In genomic region chr17:63493876-63494580, GRCm38 (mm10) we compare ENCODE assay signal across 13 mouse cellular contexts. TPM values are rescaled to one million over a fixed set of nuclear protein-coding genes. Genes with fewer than 3 reads are reported as not detected.
DNase-seq lines count a peak whose midpoint lies in the region; ATAC-seq and TF ChIP-seq lines count a peak whose summit lies in the region.
"Had no signal": no experiment of that assay in that cellular context is flagged by ENCODE, and none has a peak within 500 bp of the region (broad histone marks: within the 10 kb centered on the region; RNA-seq: fewer than 3 reads in every experiment).

No protein-coding gene starts in this region.

- no peaks in the 10 kb centered on the region for H3K9me3 ChIP-seq in kidney, embryonic 15.5 days (replicated peaks)
- H3K9me3 ChIP-seq in lung, embryonic 16.5 days (ENCODE audit: control insufficient read depth, low read length): no peaks in the 10 kb centered on the region
- H3K9me3 ChIP-seq in CH12.LX (replicated peaks; ENCODE audit: low read length): no peaks in the 10 kb centered on the region
- H3K9me3 ChIP-seq in embryonic facial prominence, embryonic 15.5 days (replicated peaks): no peaks in the 10 kb centered on the region
- H3K9me3 ChIP-seq: heart, embryonic 15.5 days; hindbrain, embryonic 10.5 days; liver, embryonic 15.5 days; neural tube, embryonic 13.5 days had no signal

- no peak overlapping the region for H3K9ac ChIP-seq in kidney, embryonic 15.5 days
- H3K9ac ChIP-seq in lung, embryonic 16.5 days (ENCODE audit: low read length): no peak overlapping the region
- no peak overlapping the region for H3K9ac ChIP-seq in CH12.LX (ENCODE audit: insufficient read depth, low read depth)
- H3K9ac ChIP-seq in embryonic facial prominence, embryonic 15.5 days: no peak overlapping the region
- no peak overlapping the region for H3K9ac ChIP-seq in heart, adult 2 months (ENCODE audit: low read depth, low read length)
- H3K9ac ChIP-seq: heart, embryonic 15.5 days; liver, embryonic 15.5 days; neural tube, embryonic 13.5 days had no signal

- intact Hi-C loops in heart, adult 2 months (cut with DNase I): loop anchor here (10.0 kb wide), 1 partner anchor 371 kb away; the partner anchor contains the start of genes A930002H24Rik and Fer

- peaks cover 14% of the 10 kb centered on the region for H3K36me3 ChIP-seq in kidney, embryonic 15.5 days
- H3K36me3 ChIP-seq in lung, embryonic 16.5 days (ENCODE audit: control insufficient read depth, insufficient read depth, low read length): peaks cover 2% of the 10 kb centered on the region; the same call in 1 of the 2 replicates
- H3K36me3 ChIP-seq in CH12.LX (replicated peaks in 1 of 2; ENCODE audit: control insufficient read depth in 1 of 2, insufficient read depth in 1 of 2, low read length in 1 of 2): peaks cover 6 to 32% of the 10 kb centered on the region in 2 experiments
- H3K36me3 ChIP-seq in embryonic facial prominence, embryonic 15.5 days: peaks cover 3% of the 10 kb centered on the region; the same call in 1 of the 2 replicates
- H3K36me3 ChIP-seq in heart, adult 2 months (ENCODE audit: control insufficient read depth, insufficient read depth, low read length): peaks cover 14% of the 10 kb centered on the region
- H3K36me3 ChIP-seq: heart, embryonic 15.5 days had no signal

- DNase-seq in kidney, postnatal 4 days: no peak
- DNase-seq in lung, postnatal 25 days (ENCODE audit: low spot score): no peak
- no peak for DNase-seq in CH12.LX (ENCODE audit: extremely low read depth)
- DNase-seq in heart, adult 2 months: no peak
- DNase-seq: adrenal gland, adult 8-10 months; spleen, adult 18-20 months had no signal

- TF ChIP-seq CTCF in CH12.LX (conservative IDR thresholded peaks at IDR 0.05 in 1 of 2, IDR thresholded peaks at IDR 0.05 in 1 of 2; ENCODE audit: low read depth in 2 of 2, low read length in 2 of 2): no peak
- no peak for TF ChIP-seq CTCF in heart, adult 2 months (IDR thresholded peaks at IDR 0.05)

- 55% methylated on average over 7 of the region's 7 CpGs for WGBS in kidney, embryonic 15.5 days
- 54% methylated on average over 7 of the region's 7 CpGs for WGBS in lung, embryonic 16.5 days
- WGBS in embryonic facial prominence, embryonic 15.5 days: 55% methylated on average over 7 of the region's 7 CpGs
- 69% methylated on average over 7 of the region's 7 CpGs for WGBS in heart, adult 2 months

- no peak for TF ChIP-seq RAD21 in CH12.LX (IDR thresholded peaks at IDR 0.05; ENCODE audit: low read depth, low read length)

- TF ChIP-seq EP300 in CH12.LX (IDR thresholded peaks at IDR 0.05; ENCODE audit: low read length): no peak
- no peak for TF ChIP-seq EP300 in heart, adult 2 months (IDR thresholded peaks at IDR 0.05; ENCODE audit: insufficient read depth, low read depth, low read length)

- H3K27me3 ChIP-seq in kidney, embryonic 15.5 days: no peaks in the 10 kb centered on the region
- no peaks in the 10 kb centered on the region for H3K27me3 ChIP-seq in lung, embryonic 16.5 days (ENCODE audit: control insufficient read depth, insufficient read depth, low read depth, low read length)
- H3K27me3 ChIP-seq in CH12.LX (replicated peaks): no peaks in the 10 kb centered on the region
- no peaks in the 10 kb centered on the region for H3K27me3 ChIP-seq in embryonic facial prominence, embryonic 15.5 days
- no peaks in the 10 kb centered on the region for H3K27me3 ChIP-seq in heart, adult 2 months (ENCODE audit: control insufficient read depth, insufficient read depth, low read length)
- H3K27me3 ChIP-seq: heart, embryonic 15.5 days; liver, embryonic 15.5 days; neural tube, embryonic 13.5 days had no signal

- H3K79me2 ChIP-seq in CH12.LX (replicated peaks; ENCODE audit: control insufficient read depth, extremely low read depth, insufficient read depth, poor library complexity, severe bottlenecking): peaks cover 16% of the 10 kb centered on the region
- H3K79me2 ChIP-seq in heart, adult 2 months (replicated peaks; ENCODE audit: control insufficient read depth, insufficient read depth, low read length): peaks cover 6% of the 10 kb centered on the region

- no peak for ATAC-seq in kidney, embryonic 15.5 days (replicated peaks; ENCODE audit: low FRiP score)
- ATAC-seq in lung, embryonic 16.5 days (ENCODE audit: low read depth): peak; percentile 30
- no peak for ATAC-seq in embryonic facial prominence, embryonic 15.5 days (ENCODE audit: insufficient number of reproducible peaks, low FRiP score, low TSS enrichment, low read depth)

- dilution Hi-C loops in CH12.LX (cut with MboI; ENCODE audit: extremely low pct_ligation_motif_present, extremely low pct_unique_long_range_greater_than_20kb, low sequenced_read_pairs): no loop called here

- no peak overlapping the region for H3K4me2 ChIP-seq in kidney, embryonic 15.5 days
- 0 out of 2 replicates have a peak overlapping the region, but pooled peaks have one; percentile 3 for H3K4me2 ChIP-seq in lung, embryonic 16.5 days (ENCODE audit: low read depth, low read length)
- no peak overlapping the region for H3K4me2 ChIP-seq in CH12.LX (ENCODE audit: insufficient read depth, low read depth, poor library complexity, severe bottlenecking)
- H3K4me2 ChIP-seq in embryonic facial prominence, embryonic 15.5 days (replicated peaks): no peak overlapping the region
- H3K4me2 ChIP-seq: liver, embryonic 15.5 days; neural tube, embryonic 13.5 days had no signal

- H3K27ac ChIP-seq in kidney, embryonic 15.5 days: peak overlapping the region; percentile 33
- peak overlapping the region; percentile 57; the same call in 1 of the 2 replicates for H3K27ac ChIP-seq in lung, embryonic 16.5 days (ENCODE audit: low read length)
- H3K27ac ChIP-seq in CH12.LX (ENCODE audit: insufficient read depth, low read depth): no peak overlapping the region
- peak overlapping the region; percentile 18; the same call in 1 of the 2 replicates for H3K27ac ChIP-seq in embryonic facial prominence, embryonic 15.5 days (replicated peaks)
- H3K27ac ChIP-seq in heart, adult 2 months: no peak overlapping the region
- H3K27ac ChIP-seq: hindbrain, embryonic 10.5 days had no signal

- no peak overlapping the region for H3K4me3 ChIP-seq in kidney, embryonic 15.5 days (replicated peaks)
- no peak overlapping the region for H3K4me3 ChIP-seq in lung, embryonic 16.5 days (ENCODE audit: low read length)
- no peak overlapping the region for H3K4me3 ChIP-seq in CH12.LX (replicated peaks in 1 of 3; ENCODE audit: low read depth in 2 of 3, low read length in 2 of 3, poor library complexity in 1 of 3)
- no peak overlapping the region for H3K4me3 ChIP-seq in embryonic facial prominence, embryonic 15.5 days (replicated peaks)
- H3K4me3 ChIP-seq in heart, adult 2 months: no peak overlapping the region
- H3K4me3 ChIP-seq: heart, embryonic 15.5 days; hindbrain, embryonic 10.5 days; liver, embryonic 15.5 days; neural tube, embryonic 13.5 days had no signal

- no peak for TF ChIP-seq POLR2A in CH12.LX (IDR thresholded peaks at IDR 0.05; ENCODE audit: low read depth, low read length)
- no peak for TF ChIP-seq POLR2A in heart, adult 2 months (IDR thresholded peaks at IDR 0.05; ENCODE audit: insufficient read depth, low read depth, low read length)

- peaks cover 62% of the 10 kb centered on the region for H3K4me1 ChIP-seq in kidney, embryonic 15.5 days
- peaks cover 44% of the 10 kb centered on the region for H3K4me1 ChIP-seq in lung, embryonic 16.5 days (replicated peaks; ENCODE audit: control insufficient read depth, insufficient read depth, low read length)
- peaks cover 5 to 33% of the 10 kb centered on the region in 2 experiments for H3K4me1 ChIP-seq in CH12.LX (ENCODE audit: control insufficient read depth in 1 of 2, insufficient read depth in 2 of 2)
- H3K4me1 ChIP-seq in embryonic facial prominence, embryonic 15.5 days: peaks cover 40% of the 10 kb centered on the region
- H3K4me1 ChIP-seq in heart, adult 2 months (ENCODE audit: control insufficient read depth, insufficient read depth, low read length): peaks cover 16% of the 10 kb centered on the region

- in situ Hi-C loops in CH12.LX (cut with MboI; ENCODE audit: low pct_ligation_motif_present, low pct_unique_long_range_greater_than_20kb, low sequenced_read_pairs): no loop called here

TF ChIP-seq in CH12.LX, 34 proteins besides CTCF, POLR2A, EP300 and RAD21:
- TF ChIP-seq PAX5 (IDR thresholded peaks at IDR 0.05; ENCODE audit: low read length): no peak
- TF ChIP-seq RCOR1 (conservative IDR thresholded peaks at IDR 0.05; ENCODE audit: low read depth, low read length): no peak
- peak; percentile 15; the same call in 1 of the 2 replicates for TF ChIP-seq ZNF384 (IDR thresholded peaks at IDR 0.05; ENCODE audit: low read depth, low read length)

RNA-seq across cellular contexts. Expression of gene Fbxl17, which starts 5.8 kb away (rescaled TPM):
- polyA plus RNA-seq in kidney, embryonic 15.5 days (2015; fragmentation: Nextera tagmentation; extraction: Ambion mirVana): 5.0 and 5.7 TPM in 2 replicates
- 3.8 and 4.4 TPM in 2 replicates for polyA plus RNA-seq in lung, embryonic 16.5 days (2015; fragmentation: Nextera tagmentation; extraction: Ambion mirVana)
- total RNA-seq in CH12.LX (2012; rRNA removed) (4.0 and 4.5 TPM in 2 replicates), CH12.LX (2014; rRNA removed) (4.3 and 4.5 TPM in 2 replicates)
- 4.7 and 6.9 TPM in 2 replicates for polyA plus RNA-seq in CH12.LX (2012; ENCODE audit: insufficient read length, low read depth)
- polyA plus RNA-seq in embryonic facial prominence, embryonic 15.5 days (2015; fragmentation: Nextera tagmentation; extraction: Ambion mirVana): 7.5 and 8.0 TPM in 2 replicates
- 10 to 100 TPM; 25.5 to 25.9 TPM for total RNA-seq in heart, adult 2 months (2021)
- 7.8 and 15.0 TPM in 2 replicates for polyA plus RNA-seq in heart, adult 2 months (2012; rRNA removed)

Comparison
In these comparisons a context has a peak if more than half of its experiments do, and no peak if none do; other contexts are left out.
1. H3K27ac ChIP-seq: peak in kidney, embryonic 15.5 days (single experiment), lung, embryonic 16.5 days (single experiment) and embryonic facial prominence, embryonic 15.5 days (single experiment); none in CH12.LX (single experiment) and heart, adult 2 months (single experiment).